Mouse (Mus musculus) heart, embryonic 10.5 days (tissue): ENCODE measurements around the gene Camk1g. TPM values are rescaled to one million over a fixed set of nuclear protein-coding genes. Genes with fewer than 3 reads are reported as not detected.
A peak's percentile ranks its signal among the peaks of the same experiment; 100 is the strongest.

ENCODE experiments used
- DNase-seq: peaks from one replicate; pipeline ENCODE4 v3.0.0-alpha.2; 2017; ENCODE audit warnings: low spot score
- H3K27ac ChIP-seq: fragments of 300-500 bp; sonication (generic); 2 replicates; pipeline ENCODE4 v1.5.1; 2016; ENCODE audit warnings: mild to moderate bottlenecking
- H3K27me3 ChIP-seq: fragments of 300-500 bp; sonication (generic); 2 replicates; pipeline ENCODE4 v1.6.1; 2016; ENCODE audit warnings: mild to moderate bottlenecking; ENCODE audit not compliant: poor library complexity, insufficient read depth, severe bottlenecking
- H3K36me3 ChIP-seq: fragments of 300-500 bp; sonication (generic); 2 replicates; pipeline ENCODE4 v1.6.1; 2016; ENCODE audit warnings: mild to moderate bottlenecking, moderate library complexity
- H3K4me1 ChIP-seq: fragments of 300-500 bp; sonication (generic); 2 replicates; pipeline ENCODE4 v1.6.1; 2016; ENCODE audit warnings: mild to moderate bottlenecking
- H3K4me3 ChIP-seq: fragments of 300-500 bp; sonication (generic); 2 replicates; pipeline ENCODE4 v1.5.1; 2016; ENCODE audit warnings: mild to moderate bottlenecking, moderate library complexity
- H3K9me3 ChIP-seq: fragments of 300-500 bp; sonication (generic); 2 replicates; pipeline ENCODE4 v1.6.1; 2016; ENCODE audit warnings: mild to moderate bottlenecking, moderate library complexity
- WGBS: fragments of 180-500 bp; shearing (Covaris S2); methylation state at CpG from one replicate; pipeline ENCODE4 v1.1.7; 2016; 5-methylcytosine and 5-hydroxymethylcytosine counted together
- polyA plus RNA-seq: library from polyadenylated mRNA; unstranded; fragments of >200 nt; fragmentation: Nextera tagmentation; extraction: Ambion mirVana; gene quantifications from 2 replicates; pipeline ENCODE4 v1.2.1, GENCODE M21; 2016

Camk1g gene
- polyA plus RNA-seq, 1 experiment from 2014 or later = 8.3 TPM

DNA sequence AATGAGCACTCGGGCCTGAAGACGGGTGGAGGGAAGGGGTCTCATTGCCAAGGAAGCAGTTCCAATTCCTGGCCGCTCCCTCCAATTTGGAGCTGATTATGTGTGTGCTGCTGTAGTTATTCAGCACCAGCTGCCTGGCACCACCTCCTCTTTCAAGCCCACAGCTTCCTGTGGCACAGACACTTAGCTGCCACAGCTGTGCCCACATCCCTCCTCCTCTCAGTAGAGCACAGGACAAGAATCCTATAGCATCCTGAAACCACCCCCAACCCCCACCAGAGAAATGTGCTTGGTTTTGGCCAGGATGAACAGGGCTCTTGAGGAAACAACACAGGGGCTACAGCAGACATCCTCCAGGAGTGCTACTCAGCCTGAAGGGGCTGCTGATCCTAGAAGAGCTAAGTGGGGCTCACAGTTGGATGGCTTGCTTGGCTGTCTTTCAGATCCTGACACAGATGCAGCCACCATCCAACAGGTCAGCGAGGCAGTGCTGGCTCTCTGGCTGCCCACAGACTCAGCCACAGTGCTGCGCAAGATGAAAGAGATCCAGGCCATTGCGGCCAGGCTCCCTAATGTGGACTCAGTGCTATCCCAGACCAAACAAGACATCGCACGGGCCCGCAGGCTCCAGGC, 31.6 kb downstream of the Camk1g start:
- H3K4me3 ChIP-seq = no peak overlapping the region
- no peak overlapping the region for H3K27ac ChIP-seq
- H3K9me3 ChIP-seq = no peaks in the 10 kb centered on the region
- peaks cover 50% of the 10 kb centered on the region for H3K4me1 ChIP-seq
- H3K27me3 ChIP-seq = peaks cover 48% of the 10 kb centered on the region
- no peaks in the 10 kb centered on the region for H3K36me3 ChIP-seq
- 80% methylated on average over 9 of the region's 9 CpGs for WGBS
- no peak for DNase-seq

DNA sequence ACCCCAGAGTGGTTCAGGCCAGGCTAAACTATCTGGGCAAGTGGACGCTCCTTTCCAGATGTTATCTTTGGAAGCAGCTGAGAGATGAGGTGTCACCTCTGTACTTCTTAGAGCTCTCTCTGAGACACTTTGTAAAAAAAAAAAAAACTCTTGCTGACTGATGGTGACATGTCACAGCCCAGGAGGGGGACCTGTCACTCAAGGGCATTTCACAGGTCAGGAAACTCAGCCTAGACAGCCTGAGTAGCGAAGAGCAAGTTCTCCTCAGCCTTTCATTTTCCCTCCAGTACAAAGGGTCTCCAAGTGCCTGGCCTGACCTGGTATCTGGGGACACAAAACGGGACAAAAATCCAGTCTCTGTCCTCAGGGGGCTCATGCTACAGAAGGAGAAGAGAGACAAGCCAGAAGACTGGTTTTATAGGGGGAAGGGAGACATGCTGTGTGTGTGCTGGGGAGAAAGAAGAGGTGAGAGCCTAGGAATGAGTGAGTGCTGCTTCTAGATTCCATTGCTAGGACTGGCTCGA, 32.2 kb downstream of the Camk1g start:
- H3K27me3 ChIP-seq = peaks cover 42% of the 10 kb centered on the region
- no peaks in the 10 kb centered on the region for H3K36me3 ChIP-seq
- H3K4me1 ChIP-seq = peaks cover 52% of the 10 kb centered on the region
- no peaks in the 10 kb centered on the region for H3K9me3 ChIP-seq
- no peak overlapping the region for H3K27ac ChIP-seq
- no peak overlapping the region for H3K4me3 ChIP-seq
- WGBS = 36% methylated on average over 4 of the region's 4 CpGs
- no peak for DNase-seq

DNA sequence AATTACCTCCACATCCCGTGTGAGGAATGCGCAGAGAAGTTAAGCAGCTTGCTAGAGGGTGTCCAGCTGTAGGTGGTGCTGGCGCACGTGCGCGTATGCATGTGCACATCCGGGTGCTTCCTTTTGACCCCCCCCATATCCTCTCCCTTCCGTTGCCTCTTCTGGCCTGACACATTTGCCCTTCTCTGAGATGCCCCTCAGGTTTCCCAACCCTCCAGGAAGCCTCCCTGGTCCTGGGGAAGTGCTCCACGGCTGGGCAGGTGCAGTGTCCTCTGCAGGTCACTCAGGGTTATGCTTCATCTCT, 33.1 kb downstream of the Camk1g start:
- DNase-seq = no peak
- 87% methylated on average over 9 of the region's 9 CpGs for WGBS
- peaks cover 34% of the 10 kb centered on the region for H3K27me3 ChIP-seq
- no peaks in the 10 kb centered on the region for H3K36me3 ChIP-seq
- no peaks in the 10 kb centered on the region for H3K9me3 ChIP-seq
- H3K4me3 ChIP-seq = no peak overlapping the region
- peaks cover 61% of the 10 kb centered on the region for H3K4me1 ChIP-seq
- no peak overlapping the region for H3K27ac ChIP-seq

DNA sequence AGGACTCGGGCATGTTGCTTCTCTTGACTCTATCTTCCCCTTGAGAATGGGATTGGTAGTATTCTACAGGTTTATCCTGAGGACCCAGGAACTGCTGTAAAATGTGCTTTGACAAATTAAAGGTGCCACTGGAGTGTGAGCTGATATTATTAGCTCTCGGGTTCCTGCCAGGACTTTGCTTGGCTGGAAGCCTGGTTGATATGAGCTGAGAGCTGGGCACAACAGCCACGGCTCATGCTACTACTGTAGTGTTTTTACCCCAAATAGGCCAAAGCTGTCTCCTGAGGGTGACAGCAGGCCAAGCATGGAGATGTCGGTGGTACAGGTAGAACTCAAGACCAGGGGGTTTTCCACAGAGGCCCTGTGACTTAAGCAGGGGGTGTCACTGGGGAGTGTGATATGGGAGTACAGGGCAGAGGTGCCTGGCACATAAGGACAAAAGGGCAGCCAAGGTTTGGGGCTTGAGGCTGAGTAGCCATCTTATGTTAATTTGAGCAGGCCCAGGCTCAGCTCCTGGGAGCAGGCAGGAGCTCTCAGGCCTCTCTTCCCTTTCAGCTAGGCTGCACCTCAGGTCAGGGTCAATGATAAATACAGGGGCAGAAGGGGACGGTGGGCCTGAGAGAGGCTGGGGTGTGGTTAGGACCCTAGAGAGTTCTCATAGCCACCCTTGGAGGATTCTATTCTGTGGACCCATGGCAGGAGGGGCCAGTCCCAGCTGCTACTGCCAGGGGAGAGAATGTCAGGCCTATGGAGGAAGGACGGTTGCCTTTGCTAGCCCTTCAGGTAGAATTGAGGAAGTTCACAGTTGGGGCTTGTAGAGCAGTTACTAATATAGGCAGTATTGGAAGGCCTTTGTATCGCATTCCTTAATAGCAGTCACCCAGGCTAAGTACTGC, 33.7 kb downstream of the Camk1g start:
- no peak overlapping the region for H3K4me3 ChIP-seq
- peaks cover 32% of the 10 kb centered on the region for H3K27me3 ChIP-seq
- H3K4me1 ChIP-seq = peaks cover 64% of the 10 kb centered on the region
- no peaks in the 10 kb centered on the region for H3K9me3 ChIP-seq
- no peaks in the 10 kb centered on the region for H3K36me3 ChIP-seq
- 70% methylated on average over 7 of the region's 7 CpGs for WGBS
- H3K27ac ChIP-seq = 0 out of 2 replicates have a peak overlapping the region, but pooled peaks have one; percentile 4
- no peak for DNase-seq

DNA sequence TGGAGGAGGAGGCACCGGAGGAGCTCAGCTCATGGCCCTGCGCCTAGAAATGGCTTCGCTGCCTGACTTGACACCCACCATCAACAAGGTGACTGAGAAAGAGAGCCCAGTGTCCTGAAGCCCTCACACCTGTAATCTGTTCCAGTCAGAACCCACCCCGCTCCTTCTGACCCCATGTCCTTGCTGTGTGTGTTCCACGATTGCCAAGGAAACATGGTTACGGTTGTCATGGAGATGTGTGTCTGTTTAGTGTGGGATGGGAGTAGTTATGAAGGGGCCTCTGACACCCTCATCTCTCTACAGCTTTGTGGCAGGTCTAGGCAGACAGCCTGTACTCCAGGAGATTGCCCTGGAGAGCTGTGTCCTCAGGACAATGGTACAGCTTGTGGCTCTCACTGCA, 35.6 kb downstream of the Camk1g start:
- no peak for DNase-seq
- Histone ChIP-seq H3K27ac (peak overlapping the region; percentile 71), H3K9me3 (no peaks in the 10 kb centered on the region), H3K36me3 (no peaks in the 10 kb centered on the region), H3K27me3 (peaks cover 31% of the 10 kb centered on the region), H3K4me3 (no peak overlapping the region), H3K4me1 (peaks cover 71% of the 10 kb centered on the region)
- WGBS = 79% methylated on average over 6 of the region's 6 CpGs

DNA sequence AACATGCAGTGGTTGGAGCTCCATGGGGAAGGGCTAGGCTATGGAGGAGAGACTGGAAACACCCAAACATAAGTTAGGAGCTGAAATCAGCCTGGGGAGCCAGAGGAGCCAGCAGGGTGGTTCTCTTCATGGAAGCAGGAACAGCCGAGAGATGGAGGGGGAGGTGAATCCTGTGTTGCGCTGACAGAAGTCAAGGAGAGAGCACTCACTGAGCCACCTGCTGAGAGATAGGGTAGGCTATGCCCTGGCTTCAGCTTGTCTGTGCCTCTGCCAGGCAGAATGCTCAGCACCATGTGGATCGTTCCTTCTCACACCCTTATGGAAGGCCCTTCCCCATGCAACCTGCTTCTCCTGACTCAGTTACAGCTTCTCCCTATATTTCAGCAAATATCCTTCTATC, 36.3 kb downstream of the Camk1g start:
- Histone ChIP-seq H3K4me1 (peaks cover 70% of the 10 kb centered on the region), H3K4me3 (no peak overlapping the region), H3K36me3 (no peaks in the 10 kb centered on the region), H3K27ac (peak overlapping the region; percentile 71; the same call in 1 of the 2 replicates), H3K27me3 (peaks cover 29% of the 10 kb centered on the region), H3K9me3 (no peaks in the 10 kb centered on the region)
- WGBS = 50% methylated on average over 3 of the region's 3 CpGs
- DNase-seq = no peak

DNA sequence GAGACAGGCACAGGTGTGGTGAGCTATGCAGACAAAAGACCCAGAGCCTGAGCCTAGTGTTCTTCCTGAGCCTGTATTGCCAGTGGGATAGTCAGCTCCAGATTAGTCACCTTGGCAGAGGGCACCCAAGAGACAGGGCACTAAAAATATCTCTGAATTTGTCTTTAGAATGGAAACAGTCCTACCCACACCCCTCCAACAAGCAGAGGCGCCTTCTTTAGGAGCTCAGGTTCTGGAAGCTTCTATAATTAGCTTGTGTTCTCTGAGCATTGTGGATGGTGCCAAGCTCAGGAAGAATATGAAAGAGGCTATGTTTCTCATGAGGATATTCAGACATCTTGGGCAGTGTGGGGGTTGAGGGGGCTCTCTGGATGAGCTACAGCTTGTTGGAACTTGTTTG, 37.4 kb downstream of the Camk1g start:
- Histone ChIP-seq H3K27ac (no peak overlapping the region), H3K27me3 (peaks cover 34% of the 10 kb centered on the region), H3K9me3 (no peaks in the 10 kb centered on the region), H3K4me1 (peaks cover 60% of the 10 kb centered on the region), H3K4me3 (no peak overlapping the region), H3K36me3 (no peaks in the 10 kb centered on the region)
- WGBS = 48% methylated on average over 1 of the region's 1 CpGs
- DNase-seq = no peak

DNA sequence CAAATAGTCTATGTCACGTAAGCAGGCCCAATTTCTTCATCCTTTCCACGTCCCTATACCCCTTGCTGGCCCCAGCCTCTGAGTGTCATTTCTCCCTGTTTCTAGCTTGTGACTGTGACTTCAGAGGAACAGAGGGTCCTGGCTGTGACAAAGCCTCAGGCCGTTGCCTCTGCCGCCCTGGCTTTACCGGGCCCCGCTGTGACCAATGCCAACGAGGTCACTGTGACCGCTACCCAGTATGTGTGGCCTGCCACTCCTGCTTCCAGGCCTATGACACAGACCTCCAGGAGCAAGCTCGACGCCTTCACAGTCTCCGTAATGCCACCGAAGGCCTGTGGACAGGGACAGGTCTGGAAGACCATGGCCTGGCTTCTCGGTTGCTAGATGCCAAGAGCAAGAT, 38.1 kb downstream of the Camk1g start:
- no peak overlapping the region for H3K27ac ChIP-seq

DNA sequence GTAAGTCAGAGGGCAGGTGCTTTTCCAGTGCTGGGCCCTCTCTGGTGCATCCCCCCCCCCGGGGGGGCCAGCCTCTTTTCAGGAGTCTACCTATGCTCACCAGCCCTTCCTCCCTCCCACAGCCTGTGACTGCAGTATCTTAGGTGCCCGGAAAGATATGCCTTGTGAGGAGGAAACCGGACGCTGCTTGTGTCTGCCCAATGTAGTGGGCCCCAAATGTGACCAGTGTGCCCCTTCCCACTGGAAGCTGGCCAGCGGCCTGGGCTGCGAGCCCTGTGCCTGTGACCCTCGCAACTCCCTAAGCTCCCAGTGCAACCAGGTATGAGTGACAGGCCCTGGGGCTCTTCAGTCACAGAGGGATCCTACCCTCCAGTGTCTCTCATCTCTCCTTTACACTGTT, 39.5 kb downstream of the Camk1g start:
- no peaks in the 10 kb centered on the region for H3K36me3 ChIP-seq
- H3K27me3 ChIP-seq = peaks cover 25% of the 10 kb centered on the region
- H3K4me1 ChIP-seq = peaks cover 50% of the 10 kb centered on the region
- no peak overlapping the region for H3K4me3 ChIP-seq
- no peaks in the 10 kb centered on the region for H3K9me3 ChIP-seq
- no peak overlapping the region for H3K27ac ChIP-seq
- no peak for DNase-seq
- WGBS = 83% methylated on average over 7 of the region's 7 CpGs

More for the DNA sequence above, 38.1 kb downstream of the Camk1g start:
- no peaks in the 10 kb centered on the region for H3K9me3 ChIP-seq
- DNase-seq = no peak
- no peaks in the 10 kb centered on the region for H3K36me3 ChIP-seq
- no peak overlapping the region for H3K4me3 ChIP-seq
- peaks cover 53% of the 10 kb centered on the region for H3K4me1 ChIP-seq
- peaks cover 30% of the 10 kb centered on the region for H3K27me3 ChIP-seq
- WGBS = 85% methylated on average over 13 of the region's 13 CpGs

DNA sequence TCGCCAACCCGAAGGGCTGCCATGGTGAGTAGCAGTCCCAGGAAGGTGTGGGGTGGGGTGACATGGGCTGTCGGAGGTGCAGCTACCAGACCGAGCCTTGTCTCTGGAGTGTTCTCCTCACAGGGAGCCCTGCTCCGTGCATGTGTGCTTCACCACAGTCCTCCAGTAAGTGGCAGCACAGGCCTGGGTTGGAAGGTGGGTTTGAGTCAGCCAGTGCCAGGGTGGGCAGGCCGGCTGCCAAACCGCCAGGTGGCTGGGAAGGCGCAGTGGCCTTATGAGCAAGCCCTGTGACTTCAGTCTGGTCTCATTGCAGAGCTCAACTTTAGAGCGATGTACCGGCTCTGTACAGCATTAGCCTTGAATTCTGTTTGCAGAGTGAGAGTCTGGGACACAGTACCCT, 39.9 kb downstream of the Camk1g start:
- no peak overlapping the region for H3K4me3 ChIP-seq
- no peaks in the 10 kb centered on the region for H3K9me3 ChIP-seq
- peaks cover 45% of the 10 kb centered on the region for H3K4me1 ChIP-seq
- H3K36me3 ChIP-seq = no peaks in the 10 kb centered on the region
- 0 out of 2 replicates have a peak overlapping the region, but pooled peaks have one; percentile 43 for H3K27ac ChIP-seq
- DNase-seq = peak; percentile 87
- 39% methylated on average over 10 of the region's 10 CpGs for WGBS
- H3K27me3 ChIP-seq = peaks cover 25% of the 10 kb centered on the region

DNA sequence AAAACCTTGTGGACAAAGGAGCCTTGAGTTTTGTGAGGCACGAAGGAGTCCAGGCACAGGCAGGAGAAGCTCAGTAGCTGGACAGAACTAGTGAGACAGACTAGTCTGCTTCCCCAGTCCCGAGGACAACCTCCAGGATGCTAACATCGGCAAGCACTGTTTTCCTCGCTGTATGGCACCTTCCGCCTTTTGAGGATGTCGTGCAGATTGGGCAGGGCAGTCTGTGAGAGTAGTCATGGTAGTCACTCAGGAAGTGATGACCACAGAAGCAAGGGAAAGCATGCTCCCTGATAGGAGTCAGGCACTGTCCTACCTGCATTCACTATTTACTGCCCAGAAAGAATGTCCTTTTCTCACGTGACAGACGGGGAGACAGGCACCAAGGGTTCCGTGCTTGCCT, 40.5 kb downstream of the Camk1g start:
- Histone ChIP-seq H3K27me3 (peaks cover 25% of the 10 kb centered on the region), H3K36me3 (no peaks in the 10 kb centered on the region), H3K27ac (0 out of 2 replicates have a peak overlapping the region, but pooled peaks have one; percentile 43), H3K4me3 (no peak overlapping the region), H3K4me1 (peaks cover 39% of the 10 kb centered on the region), H3K9me3 (no peaks in the 10 kb centered on the region)
- 82% methylated on average over 9 of the region's 9 CpGs for WGBS
- DNase-seq = no peak

DNA sequence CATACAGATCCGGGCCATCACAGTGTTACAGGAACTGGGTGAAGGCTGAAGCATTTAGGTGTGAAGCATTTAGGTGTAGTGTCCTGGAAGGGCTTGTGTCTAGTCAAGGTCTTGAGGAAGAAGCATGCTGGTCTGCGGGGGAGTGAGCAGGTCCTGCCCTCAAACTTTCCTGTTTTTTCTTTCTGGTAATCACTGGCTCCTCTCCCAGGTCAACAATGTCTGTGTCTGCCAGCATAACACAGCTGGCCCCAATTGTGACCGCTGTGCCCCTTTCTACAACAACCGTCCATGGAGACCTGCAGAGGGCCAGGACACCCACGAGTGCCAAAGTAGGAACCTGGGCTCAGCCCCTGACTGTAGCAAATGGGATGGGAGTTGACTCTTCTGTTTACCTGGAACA, 42.4 kb downstream of the Camk1g start:
- H3K4me1 ChIP-seq = peaks cover 34% of the 10 kb centered on the region
- no peak overlapping the region for H3K27ac ChIP-seq
- H3K9me3 ChIP-seq = no peaks in the 10 kb centered on the region
- H3K4me3 ChIP-seq = no peak overlapping the region
- whole genome bisulfite sequencing = 64% methylated on average over 5 of the region's 5 CpGs
- no peak for DNase-seq
- H3K36me3 ChIP-seq = no peaks in the 10 kb centered on the region
- peaks cover 25% of the 10 kb centered on the region for H3K27me3 ChIP-seq

DNA sequence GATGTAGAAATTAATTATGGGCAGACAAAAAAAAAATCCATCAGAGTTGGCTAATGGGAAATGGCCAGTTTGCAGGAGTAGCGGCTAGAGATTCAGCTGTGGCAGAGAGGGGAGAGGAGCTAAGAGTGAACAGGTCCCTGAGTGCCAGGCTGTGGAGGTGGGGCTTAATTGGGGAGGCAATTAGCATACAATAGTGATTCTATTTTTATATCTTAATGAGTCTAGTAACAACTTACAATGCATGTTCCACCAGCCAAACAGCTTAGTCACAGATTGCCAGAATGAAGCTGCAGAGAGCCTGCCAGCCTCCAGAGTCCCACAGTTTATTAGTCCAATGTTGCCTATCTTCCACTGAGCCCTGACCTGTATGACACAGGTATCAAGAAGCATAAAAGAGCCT, 42.9 kb downstream of the Camk1g start:
- Histone ChIP-seq H3K9me3 (no peaks in the 10 kb centered on the region), H3K27ac (no peak overlapping the region), H3K36me3 (no peaks in the 10 kb centered on the region), H3K27me3 (peaks cover 25% of the 10 kb centered on the region), H3K4me3 (no peak overlapping the region), H3K4me1 (peaks cover 29% of the 10 kb centered on the region)
- WGBS = 85% methylated on average over 1 of the region's 1 CpGs
- DNase-seq = no peak
